In the genomic region with DNA sequence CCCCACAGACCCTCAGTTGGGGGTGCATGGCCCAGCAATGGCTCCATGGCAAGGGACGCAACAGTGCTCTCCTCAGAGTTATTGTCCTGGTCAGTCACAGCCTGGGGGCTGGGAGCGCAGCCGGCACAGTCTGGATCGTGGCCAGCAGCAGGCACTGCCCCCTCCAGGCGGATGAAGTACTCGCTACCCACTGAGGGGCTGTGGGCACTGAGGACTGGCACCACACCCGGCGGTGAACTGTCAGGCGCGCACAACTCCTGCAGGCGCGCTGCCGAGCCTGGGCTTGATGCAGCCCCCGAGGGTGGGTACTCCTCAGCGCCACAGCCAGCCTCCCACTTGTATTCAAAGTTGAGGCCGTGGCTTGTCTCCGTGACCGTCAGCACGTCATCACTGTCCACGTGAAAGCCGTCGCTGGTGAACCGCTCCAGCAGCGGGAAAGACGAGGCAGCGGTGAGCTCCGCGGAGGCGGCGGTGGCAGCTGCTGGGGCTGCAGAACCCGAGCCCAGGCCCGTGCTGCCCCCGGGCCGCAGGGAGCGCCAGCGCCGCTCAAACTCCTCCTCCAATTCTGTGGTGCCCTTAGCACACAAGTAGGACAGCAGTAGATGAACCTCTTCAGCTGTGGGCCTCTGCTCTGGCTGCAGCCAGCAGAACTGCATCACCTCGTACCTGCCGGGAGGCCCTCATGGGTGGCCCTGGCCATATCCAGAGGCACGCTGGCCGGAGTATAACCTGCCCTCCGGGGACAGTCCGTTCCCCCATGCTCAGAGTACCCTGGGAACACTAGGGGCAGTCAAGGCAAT, we compare ENCODE assay signal across 8 mouse cellular contexts. TPM values are rescaled to one million over a fixed set of nuclear protein-coding genes. Genes with fewer than 3 reads are reported as not detected.
DNase-seq lines count a peak whose midpoint lies in the region; ATAC-seq and TF ChIP-seq lines count a peak whose summit lies in the region.

No protein-coding gene starts in this region.

- H3K4me3 ChIP-seq in heart, embryonic 10.5 days: peak overlapping the region; percentile 44
- peak overlapping the region; percentile 65 for H3K4me3 ChIP-seq in ES-Bruce4 (ENCODE audit: low read depth, low read length)
- peak overlapping the region; percentile 8 for H3K4me3 ChIP-seq in embryonic facial prominence, embryonic 15.5 days (replicated peaks)
- peak overlapping the region; percentile 26 for H3K4me3 ChIP-seq in limb, embryonic 10.5 days

- DNase-seq in heart, embryonic 10.5 days (ENCODE audit: low spot score): no peak
- DNase-seq in heart, adult 8-10 months (ENCODE audit: low spot score): no peak
- no peak for DNase-seq in limb, embryonic 10.5 days (ENCODE audit: low spot score)
- DNase-seq in splenic B cell, adult 2 months (ENCODE audit: low read depth, low spot score): peak; percentile 7
- DNase-seq in gastrocnemius, adult 18-20 months (ENCODE audit: low spot score): no peak
- DNase-seq in natural killer cell, adult 2 months (ENCODE audit: low spot score in 2 of 2): no peak

- peak; percentile 20 for TF ChIP-seq CTCF in ES-Bruce4 (IDR thresholded peaks at IDR 0.05; ENCODE audit: low read depth, low read length)

- 32% methylated on average over 43 of the region's 43 CpGs for WGBS in heart, embryonic 10.5 days
- WGBS in embryonic facial prominence, embryonic 15.5 days: 39% methylated on average over 43 of the region's 43 CpGs
- 37% methylated on average over 43 of the region's 43 CpGs for WGBS in limb, embryonic 10.5 days

- TF ChIP-seq EP300 in ES-Bruce4 (IDR thresholded peaks at IDR 0.05; ENCODE audit: insufficient read depth, low read depth, low read length): no peak

- peak overlapping the region; percentile 42 for H3K4me2 ChIP-seq in embryonic facial prominence, embryonic 15.5 days (replicated peaks)

- no peaks in the 10 kb centered on the region for H3K9me3 ChIP-seq in heart, embryonic 10.5 days
- H3K9me3 ChIP-seq in ES-Bruce4 (replicated peaks; ENCODE audit: control insufficient read depth, insufficient read depth, low read length, poor library complexity, severe bottlenecking): no peaks in the 10 kb centered on the region
- no peaks in the 10 kb centered on the region for H3K9me3 ChIP-seq in embryonic facial prominence, embryonic 15.5 days (replicated peaks)
- no peaks in the 10 kb centered on the region for H3K9me3 ChIP-seq in limb, embryonic 10.5 days (replicated peaks)

- no peak for ATAC-seq in embryonic facial prominence, embryonic 15.5 days (ENCODE audit: insufficient number of reproducible peaks, low FRiP score, low TSS enrichment, low read depth)

- TF ChIP-seq POLR2A in ES-Bruce4 (IDR thresholded peaks at IDR 0.05; ENCODE audit: insufficient read depth, low read length): no peak

- H3K27me3 ChIP-seq in heart, embryonic 10.5 days (ENCODE audit: insufficient read depth, poor library complexity, severe bottlenecking): peaks cover 71% of the 10 kb centered on the region
- H3K27me3 ChIP-seq in ES-Bruce4 (ENCODE audit: control insufficient read depth, insufficient read depth, low read length, poor library complexity, severe bottlenecking): no peaks in the 10 kb centered on the region
- no peaks in the 10 kb centered on the region for H3K27me3 ChIP-seq in embryonic facial prominence, embryonic 15.5 days
- peaks cover 62% of the 10 kb centered on the region for H3K27me3 ChIP-seq in limb, embryonic 10.5 days (ENCODE audit: low read depth, poor library complexity, severe bottlenecking)
- H3K27me3 ChIP-seq in splenic B cell, adult 2 months (ENCODE audit: control insufficient read depth, insufficient read depth, low read length, poor library complexity, severe bottlenecking): no peaks in the 10 kb centered on the region

- H3K9ac ChIP-seq in ES-Bruce4 (ENCODE audit: low read depth, poor library complexity, severe bottlenecking): peak overlapping the region; percentile 16
- no peak overlapping the region for H3K9ac ChIP-seq in embryonic facial prominence, embryonic 15.5 days

- H3K4me1 ChIP-seq in heart, embryonic 10.5 days: peaks cover 49% of the 10 kb centered on the region
- no peaks in the 10 kb centered on the region for H3K4me1 ChIP-seq in ES-Bruce4 (ENCODE audit: control insufficient read depth, insufficient read depth, low read length)
- H3K4me1 ChIP-seq in embryonic facial prominence, embryonic 15.5 days: peaks cover 19% of the 10 kb centered on the region
- peaks cover 19% of the 10 kb centered on the region for H3K4me1 ChIP-seq in limb, embryonic 10.5 days

- H3K27ac ChIP-seq in heart, embryonic 10.5 days: peak overlapping the region; percentile 53
- H3K27ac ChIP-seq in ES-Bruce4 (ENCODE audit: insufficient read depth, low read length): no peak overlapping the region
- no peak overlapping the region for H3K27ac ChIP-seq in embryonic facial prominence, embryonic 15.5 days (replicated peaks)
- no peak overlapping the region for H3K27ac ChIP-seq in limb, embryonic 10.5 days

- H3K36me3 ChIP-seq in heart, embryonic 10.5 days: no peaks in the 10 kb centered on the region
- no peaks in the 10 kb centered on the region for H3K36me3 ChIP-seq in ES-Bruce4 (ENCODE audit: control insufficient read depth, insufficient read depth, low read length, poor library complexity, severe bottlenecking)
- no peaks in the 10 kb centered on the region for H3K36me3 ChIP-seq in embryonic facial prominence, embryonic 15.5 days
- H3K36me3 ChIP-seq in limb, embryonic 10.5 days: no peaks in the 10 kb centered on the region
- no peaks in the 10 kb centered on the region for H3K36me3 ChIP-seq in splenic B cell, adult 2 months (ENCODE audit: control insufficient read depth, insufficient read depth, low read length, poor library complexity, severe bottlenecking)

RNA-seq across cellular contexts. Expression of gene Aatk, which starts 35.0 kb away (rescaled TPM):
- polyA plus RNA-seq in heart, embryonic 10.5 days (2016; fragmentation: Nextera tagmentation; extraction: Ambion mirVana): 0.51 and 0.58 TPM in 2 replicates
- total RNA-seq in heart, adult 8-10 months (2022): 1 to 10 TPM; 3.1 to 6.2 (median 4.7) TPM
- 0.81 and 1.6 TPM in 2 replicates for polyA plus RNA-seq in ES-Bruce4 (2011; ENCODE audit: insufficient read depth, insufficient read length, low read depth, missing spikeins)
- 7.5 and 7.8 TPM in 2 replicates for polyA plus RNA-seq in embryonic facial prominence, embryonic 15.5 days (2015; fragmentation: Nextera tagmentation; extraction: Ambion mirVana)
- 0.78 and 1.7 TPM in 2 replicates for polyA plus RNA-seq in limb, embryonic 10.5 days (2016; fragmentation: Nextera tagmentation; extraction: Ambion mirVana)
- 1 to 10 TPM; 3.2 to 3.6 TPM for total RNA-seq in gastrocnemius, adult 18-20 months (2021)

Comparison
In these comparisons a context has a peak if more than half of its experiments do, and no peak if none do; other contexts are left out.
1. H3K4me3 ChIP-seq: peak in every context shown above with its lines; median percentile 65 in ES-Bruce4; 44 in heart, embryonic 10.5 days; 26 in limb, embryonic 10.5 days; 8 in embryonic facial prominence, embryonic 15.5 days.